Mouse (Mus musculus): ENCODE measurements around the gene Cpa4.

DNA sequence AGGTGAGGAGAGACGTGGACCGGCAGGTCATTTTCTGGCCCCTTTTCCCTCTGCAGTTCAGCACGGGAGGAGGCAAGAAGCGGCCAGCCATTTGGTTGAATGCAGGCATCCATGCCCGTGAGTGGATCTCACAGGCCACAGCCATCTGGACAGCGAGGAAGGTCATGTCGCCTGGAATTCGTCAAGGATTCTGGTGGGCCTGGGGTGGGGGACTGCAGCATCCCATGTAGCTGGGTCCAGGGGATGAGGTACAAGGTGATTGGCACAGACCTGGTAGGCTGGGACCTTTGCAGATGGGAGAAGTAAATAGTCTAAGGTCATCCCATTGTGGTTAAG, 12.6 kb downstream of the Cpa4 start:
- TF ChIP-seq EP300 (IDR thresholded peaks at IDR 0.05) (no peak), CTCF (IDR thresholded peaks at IDR 0.05) (no peak)
